24 mouse cellular contexts compared by ENCODE assay signal in genomic region chr12:113131601-113132000, GRCm38 (mm10). TPM values are rescaled to one million over a fixed set of nuclear protein-coding genes. Genes with fewer than 3 reads are reported as not detected.
DNase-seq lines count a peak whose midpoint lies in the region; ATAC-seq and TF ChIP-seq lines count a peak whose summit lies in the region.
"Had no signal": no experiment of that assay in that cellular context is flagged by ENCODE, and none has a peak within 500 bp of the region (broad histone marks: within the 10 kb centered on the region; RNA-seq: fewer than 3 reads in every experiment).

No protein-coding gene starts in this region.

- intact Hi-C loops in heart, postnatal 36 days (cut with DNase I) = no loop called here

- no peak overlapping the region for H3K4me3 ChIP-seq in heart, embryonic 12.5 days
- no peak overlapping the region for H3K4me3 ChIP-seq in lung, embryonic 15.5 days
- H3K4me3 ChIP-seq in heart, postnatal 0 days (ENCODE audit: low read depth, low read length) = no peak overlapping the region
- H3K4me3 ChIP-seq: embryonic facial prominence, embryonic 15.5 days; erythroblast, embryonic 14.5 days; forebrain, embryonic 10.5 days; hindbrain, embryonic 10.5 days; intestine, embryonic 15.5 days had no signal

- H3K4me1 ChIP-seq in heart, embryonic 12.5 days (replicated peaks) = peaks cover 53% of the 10 kb centered on the region
- peaks cover 22% of the 10 kb centered on the region; the same call in 1 of the 2 replicates for H3K4me1 ChIP-seq in lung, embryonic 15.5 days
- H3K4me1 ChIP-seq in heart, postnatal 0 days (ENCODE audit: control insufficient read depth, insufficient read depth) = peaks cover 41% of the 10 kb centered on the region
- H3K4me1 ChIP-seq: embryonic facial prominence, embryonic 15.5 days; forebrain, embryonic 10.5 days; hindbrain, embryonic 10.5 days had no signal

- ATAC-seq in heart, embryonic 12.5 days (ENCODE audit: insufficient number of reproducible peaks, low FRiP score) = no peak
- no peak for ATAC-seq in lung, embryonic 15.5 days (ENCODE audit: borderline replicate concordance, extremely low read depth, low FRiP score, low TSS enrichment)
- no peak for ATAC-seq in heart, postnatal 0 days (ENCODE audit: insufficient read depth, low read depth)
- ATAC-seq: forebrain, embryonic 14.5 days; intestine, embryonic 15.5 days had no signal

- H3K27ac ChIP-seq in heart, embryonic 12.5 days (ENCODE audit: poor library complexity, severe bottlenecking) = peak overlapping the region; percentile 91
- H3K27ac ChIP-seq in lung, embryonic 15.5 days = 0 out of 2 replicates have a peak overlapping the region, but pooled peaks have one; percentile 60
- H3K27ac ChIP-seq in heart, postnatal 0 days (ENCODE audit: low read depth) = peak overlapping the region; percentile 90
- H3K27ac ChIP-seq: embryonic facial prominence, embryonic 15.5 days; forebrain, embryonic 10.5 days; hindbrain, embryonic 10.5 days; hindbrain, embryonic 14.5 days; intestine, embryonic 15.5 days had no signal

- no peak for TF ChIP-seq EP300 in heart, postnatal 0 days (IDR thresholded peaks at IDR 0.05; ENCODE audit: low read depth)

- no peak overlapping the region for H3K4me2 ChIP-seq in heart, embryonic 12.5 days
- H3K4me2 ChIP-seq in lung, embryonic 15.5 days = no peak overlapping the region
- no peak overlapping the region for H3K4me2 ChIP-seq in heart, postnatal 0 days (ENCODE audit: low read depth, low read length)
- H3K4me2 ChIP-seq: embryonic facial prominence, embryonic 15.5 days; hindbrain, embryonic 14.5 days; intestine, embryonic 15.5 days had no signal

- TF ChIP-seq CTCF in heart, postnatal 0 days (IDR thresholded peaks at IDR 0.05; ENCODE audit: low read depth) = no peak

- DNase-seq in heart, adult 11 months = peak; percentile 92
- no peak for DNase-seq in heart, adult 8-10 months (ENCODE audit: low spot score)
- no peak for DNase-seq in heart, postnatal 36 days
- DNase-seq in lung, adult 18-20 months = no peak
- no peak for DNase-seq in heart, postnatal 0 days (ENCODE audit: low spot score)
- no peak for DNase-seq in left cerebral cortex, adult 11 months (ENCODE audit: low spot score)
- DNase-seq: adrenal gland, postnatal 10 days; cerebellum, adult 11 months; cerebellum, adult 8-10 months; cerebellum, postnatal 14 days; embryo, embryonic 11 days; gastrocnemius, postnatal 36 days; kidney, adult 18-20 months had no signal

- H3K9me3 ChIP-seq in heart, embryonic 12.5 days (replicated peaks) = no peaks in the 10 kb centered on the region
- no peaks in the 10 kb centered on the region for H3K9me3 ChIP-seq in lung, embryonic 15.5 days
- H3K9me3 ChIP-seq in heart, postnatal 0 days (replicated peaks; ENCODE audit: control insufficient read depth, low read length) = no peaks in the 10 kb centered on the region
- H3K9me3 ChIP-seq: embryonic facial prominence, embryonic 15.5 days; forebrain, embryonic 10.5 days; hindbrain, embryonic 10.5 days; intestine, embryonic 15.5 days had no signal

- no peaks in the 10 kb centered on the region for H3K27me3 ChIP-seq in heart, embryonic 12.5 days (replicated peaks)
- H3K27me3 ChIP-seq in lung, embryonic 15.5 days = no peaks in the 10 kb centered on the region
- H3K27me3 ChIP-seq in heart, postnatal 0 days (ENCODE audit: control insufficient read depth, insufficient read depth, low read length) = no peaks in the 10 kb centered on the region
- H3K27me3 ChIP-seq: embryonic facial prominence, embryonic 15.5 days; intestine, embryonic 15.5 days had no signal

- peak overlapping the region; percentile 60; the same call in 1 of the 2 replicates for H3K9ac ChIP-seq in heart, embryonic 12.5 days
- no peak overlapping the region for H3K9ac ChIP-seq in lung, embryonic 15.5 days
- H3K9ac ChIP-seq in heart, postnatal 0 days (replicated peaks; ENCODE audit: low read depth, low read length) = no peak overlapping the region
- H3K9ac ChIP-seq: embryonic facial prominence, embryonic 15.5 days; hindbrain, embryonic 14.5 days; intestine, embryonic 15.5 days had no signal

- H3K36me3 ChIP-seq in heart, embryonic 12.5 days = peaks cover 94% of the 10 kb centered on the region
- H3K36me3 ChIP-seq in lung, embryonic 15.5 days = peaks cover 98% of the 10 kb centered on the region
- peaks cover 93% of the 10 kb centered on the region for H3K36me3 ChIP-seq in heart, postnatal 0 days (replicated peaks; ENCODE audit: control insufficient read depth, insufficient read depth, low read length)

- WGBS in heart, embryonic 12.5 days = 93% methylated on average over 14 of the region's 14 CpGs
- WGBS in lung, embryonic 15.5 days = 92% methylated on average over 14 of the region's 14 CpGs
- WGBS in heart, postnatal 0 days = 94% methylated on average over 14 of the region's 14 CpGs

RNA-seq across cellular contexts. Expression of gene Crip2, which starts 8.4 kb away (rescaled TPM):
- 1,000 to 10,000 TPM; 1,612 to 1,913 (median 1,690) TPM for total RNA-seq in heart, adult 8-10 months (2022)
- polyA plus RNA-seq in heart, embryonic 12.5 days (2016; fragmentation: Nextera tagmentation; extraction: Ambion mirVana) = 1,186 and 1,223 TPM in 2 replicates
- total RNA-seq in heart, postnatal 36 days (2021) = 1,000 to 10,000 TPM; 1,482 to 1,552 TPM
- polyA plus RNA-seq in lung, embryonic 15.5 days (2015; fragmentation: Nextera tagmentation; extraction: Ambion mirVana) = 436 and 471 TPM in 2 replicates
- total RNA-seq in heart, postnatal 0 days (2014; rRNA removed; ENCODE audit: low replicate concordance) = 1,394 and 1,556 TPM in 2 replicates
- 2,321 and 2,395 TPM in 2 replicates for polyA plus RNA-seq in heart, postnatal 0 days (2015; fragmentation: Nextera tagmentation; extraction: Ambion mirVana)

RNA-seq across cellular contexts. Expression of gene Crip1, which starts 14.5 kb away (rescaled TPM):
- total RNA-seq in heart, adult 8-10 months (2022) = 100 to 1,000 TPM; 154 to 215 (median 169) TPM
- 464 and 485 TPM in 2 replicates for polyA plus RNA-seq in heart, embryonic 12.5 days (2016; fragmentation: Nextera tagmentation; extraction: Ambion mirVana)
- 100 to 1,000 TPM; 190 to 198 TPM for total RNA-seq in heart, postnatal 36 days (2021)
- 414 and 454 TPM in 2 replicates for polyA plus RNA-seq in lung, embryonic 15.5 days (2015; fragmentation: Nextera tagmentation; extraction: Ambion mirVana)
- total RNA-seq in heart, postnatal 0 days (2014; rRNA removed; ENCODE audit: low replicate concordance) = 286 and 487 TPM in 2 replicates
- polyA plus RNA-seq in heart, postnatal 0 days (2015; fragmentation: Nextera tagmentation; extraction: Ambion mirVana) = 831 and 871 TPM in 2 replicates

RNA-seq across cellular contexts. Expression of gene Tedc1, which starts 24.6 kb away (rescaled TPM):
- total RNA-seq in heart, adult 8-10 months (2022) = under 1 TPM; 0.12 to 0.49 (median 0.33) TPM
- polyA plus RNA-seq in heart, embryonic 12.5 days (2016; fragmentation: Nextera tagmentation; extraction: Ambion mirVana) = 24.5 and 26.9 TPM in 2 replicates
- under 1 TPM; 0.19 to 0.49 TPM for total RNA-seq in heart, postnatal 36 days (2021)
- 38.4 and 38.6 TPM in 2 replicates for polyA plus RNA-seq in lung, embryonic 15.5 days (2015; fragmentation: Nextera tagmentation; extraction: Ambion mirVana)
- 6.7 and 16.5 TPM in 2 replicates for total RNA-seq in heart, postnatal 0 days (2014; rRNA removed; ENCODE audit: low replicate concordance)
- polyA plus RNA-seq in heart, postnatal 0 days (2015; fragmentation: Nextera tagmentation; extraction: Ambion mirVana) = 4.5 and 4.9 TPM in 2 replicates

RNA-seq across cellular contexts. Expression of gene Mta1, which starts 33.5 kb away (rescaled TPM):
- total RNA-seq in heart, adult 8-10 months (2022) = 10 to 100 TPM; 45.0 to 47.2 (median 46.1) TPM
- 11.3 and 11.4 TPM in 2 replicates for polyA plus RNA-seq in heart, embryonic 12.5 days (2016; fragmentation: Nextera tagmentation; extraction: Ambion mirVana)
- total RNA-seq in heart, postnatal 36 days (2021) = 10 to 100 TPM; 48.7 to 56.4 TPM
- 13.5 and 14.7 TPM in 2 replicates for polyA plus RNA-seq in lung, embryonic 15.5 days (2015; fragmentation: Nextera tagmentation; extraction: Ambion mirVana)
- total RNA-seq in heart, postnatal 0 days (2014; rRNA removed; ENCODE audit: low replicate concordance) = 26.3 and 32.0 TPM in 2 replicates
- polyA plus RNA-seq in heart, postnatal 0 days (2015; fragmentation: Nextera tagmentation; extraction: Ambion mirVana) = 10.9 and 11.8 TPM in 2 replicates

RNA-seq across cellular contexts. Expression of gene Tmem121, which starts 54.1 kb away (rescaled TPM):
- under 1 TPM in 2 of 4 experiments, not detected in 2; 0.16 to 0.22 TPM for total RNA-seq in heart, adult 8-10 months (2022)
- polyA plus RNA-seq in heart, embryonic 12.5 days (2016; fragmentation: Nextera tagmentation; extraction: Ambion mirVana) = 2.0 and 2.1 TPM in 2 replicates
- total RNA-seq in heart, postnatal 36 days (2021) = not detected
- 8.2 and 9.0 TPM in 2 replicates for polyA plus RNA-seq in lung, embryonic 15.5 days (2015; fragmentation: Nextera tagmentation; extraction: Ambion mirVana)
- 0.97 and 4.8 TPM in 2 replicates for total RNA-seq in heart, postnatal 0 days (2014; rRNA removed; ENCODE audit: low replicate concordance)
- polyA plus RNA-seq in heart, postnatal 0 days (2015; fragmentation: Nextera tagmentation; extraction: Ambion mirVana) = 1.2 TPM in 2 replicates
- total RNA-seq: common myeloid progenitor, adult 5-6 weeks; gastrocnemius, adult 8-10 months had no signal
- polyA plus RNA-seq: erythroblast, embryonic 14.5 days had no signal
